Mouse (Mus musculus): Measurements from ENCODE around the gene Unc93b1. TPM values are rescaled to one million over a fixed set of nuclear protein-coding genes. Genes with fewer than 3 reads are reported as not detected.
"Not testable (repeated sequence)": the region's sequence is repeated elsewhere in the genome, so short reads cannot be mapped to it uniquely, and the experiment has no call there.

The Unc93b1 gene
- polyA plus RNA-seq, 1 experiment from 2014 or later: 12.4 TPM

DNA sequence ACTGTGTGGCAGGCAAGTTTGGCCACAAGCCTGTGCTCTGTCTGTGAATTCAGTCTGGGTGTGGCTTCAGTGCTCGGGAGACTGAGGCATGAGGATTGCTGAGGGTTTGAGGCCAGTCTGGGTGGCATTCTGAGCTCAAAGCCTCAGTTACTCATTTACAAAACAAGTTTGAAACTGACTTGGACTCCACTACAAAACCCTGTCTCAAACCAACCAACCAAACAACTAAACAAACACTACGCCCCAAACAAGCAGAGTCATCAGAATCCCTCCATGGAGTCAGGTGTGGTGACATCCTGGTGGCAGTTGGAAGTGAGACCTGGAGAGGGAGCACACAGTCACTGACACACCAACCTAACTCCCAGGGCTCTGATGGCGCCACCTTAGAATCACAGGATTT lies 15.3 kb downstream of the Unc93b1 start:
- no peak for ATAC-seq (ENCODE audit: extremely low read depth, insufficient number of reproducible peaks, low FRiP score, low TSS enrichment)
- Histone ChIP-seq H3K9me3 (0 out of 2 replicates have a peak, but pooled peaks cover 3% of the 10 kb centered on the region), H3K4me2 (no peak overlapping the region), H3K4me1 (peaks cover 12% of the 10 kb centered on the region), H3K4me3 (no peak overlapping the region), H3K9ac (no peak overlapping the region), H3K27me3 (replicated peaks) (peaks cover 6% of the 10 kb centered on the region; the same call in 1 of the 2 replicates), H3K27ac (replicated peaks) (no peak overlapping the region), H3K36me3 (no peaks in the 10 kb centered on the region)
- 80% methylated on average over 3 of the region's 3 CpGs for WGBS

DNA sequence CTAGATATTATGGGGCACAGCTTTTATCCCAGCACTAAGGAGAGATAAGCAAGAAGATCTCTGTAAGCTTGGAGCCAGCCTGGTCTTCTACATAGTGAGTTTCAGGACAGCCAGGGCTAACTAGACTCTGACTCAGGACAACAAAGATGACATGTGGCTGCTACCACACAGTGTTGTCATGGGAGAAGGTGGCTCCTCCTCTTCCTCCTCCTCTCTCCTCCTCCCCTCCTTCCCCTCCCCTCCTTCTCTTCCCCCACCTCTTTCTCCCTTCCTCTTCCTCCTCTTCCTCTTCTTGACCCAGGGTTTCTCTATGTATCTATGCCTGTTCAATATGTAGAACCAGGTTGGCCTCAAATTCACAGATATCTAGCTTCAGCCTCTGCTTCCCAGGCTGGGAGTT lies 16.5 kb downstream of the Unc93b1 start:
- Histone ChIP-seq H3K4me2 (no peak overlapping the region), H3K27me3 (replicated peaks) (peaks cover 6% of the 10 kb centered on the region; the same call in 1 of the 2 replicates), H3K9ac (no peak overlapping the region), H3K4me3 (no peak overlapping the region), H3K4me1 (peaks cover 7% of the 10 kb centered on the region), H3K9me3 (0 out of 2 replicates have a peak, but pooled peaks cover 3% of the 10 kb centered on the region), H3K27ac (replicated peaks) (no peak overlapping the region), H3K36me3 (no peaks in the 10 kb centered on the region)
- ATAC-seq (ENCODE audit: extremely low read depth, insufficient number of reproducible peaks, low FRiP score, low TSS enrichment): no peak

DNA sequence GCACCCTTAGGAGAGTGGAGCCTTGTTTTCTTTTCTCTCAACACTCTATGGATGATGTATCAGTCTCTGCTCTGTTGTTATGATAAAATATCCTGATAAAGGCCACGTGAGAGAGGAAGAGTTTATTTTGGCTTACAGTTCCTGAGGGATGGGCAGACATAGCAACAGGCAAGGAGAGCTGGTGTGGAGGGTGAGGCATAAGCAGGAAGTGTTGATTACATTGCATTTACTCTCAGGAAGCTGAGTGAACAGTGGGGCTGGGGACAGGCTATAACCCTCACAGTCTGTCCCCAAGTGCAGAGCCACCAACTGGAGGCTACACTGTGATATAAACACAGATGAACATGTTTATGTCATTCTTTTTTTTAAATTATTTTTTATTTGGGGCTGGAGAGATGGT lies 17.1 kb downstream of the Unc93b1 start:
- no peaks in the 10 kb centered on the region for H3K36me3 ChIP-seq
- no peak overlapping the region for H3K4me2 ChIP-seq
- no peak overlapping the region for H3K27ac ChIP-seq (replicated peaks)
- no peak for ATAC-seq (ENCODE audit: extremely low read depth, insufficient number of reproducible peaks, low FRiP score, low TSS enrichment)
- WGBS: 14% methylated on average over 1 of the region's 1 CpGs
- no peak overlapping the region for H3K9ac ChIP-seq
- H3K4me1 ChIP-seq: peaks cover 5% of the 10 kb centered on the region; the same call in 1 of the 2 replicates
- 0 out of 2 replicates have a peak, but pooled peaks cover 3% of the 10 kb centered on the region for H3K9me3 ChIP-seq
- peaks cover 6% of the 10 kb centered on the region; the same call in 1 of the 2 replicates for H3K27me3 ChIP-seq (replicated peaks)
- H3K4me3 ChIP-seq: no peak overlapping the region

DNA sequence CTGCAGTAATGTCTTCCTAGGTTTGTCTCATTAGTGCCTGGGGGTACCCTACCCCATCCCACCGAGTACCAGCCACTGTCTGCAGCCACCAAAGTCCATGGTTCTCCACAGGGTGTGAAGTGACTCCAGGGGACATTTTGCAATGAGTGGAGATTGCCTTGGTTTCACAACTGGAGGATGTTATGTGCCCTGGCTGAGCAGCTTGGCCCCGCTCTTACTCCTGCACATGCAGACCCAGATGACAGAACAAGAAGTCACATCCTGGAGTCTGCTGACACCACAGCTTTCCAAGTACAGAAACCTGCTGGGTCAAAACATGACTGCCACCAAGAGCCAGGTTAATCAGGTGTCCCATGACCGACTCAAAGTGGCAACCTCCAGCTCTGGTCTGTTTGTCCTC lies 20.0 kb downstream of the Unc93b1 start:
- Histone ChIP-seq H3K27ac (replicated peaks) (no peak overlapping the region), H3K9ac (no peak overlapping the region), H3K9me3 (0 out of 2 replicates have a peak, but pooled peaks cover 3% of the 10 kb centered on the region), H3K27me3 (replicated peaks) (peaks cover 6% of the 10 kb centered on the region; the same call in 1 of the 2 replicates), H3K4me3 (no peak overlapping the region), H3K4me1 (peaks cover 5% of the 10 kb centered on the region; the same call in 1 of the 2 replicates), H3K4me2 (no peak overlapping the region), H3K36me3 (no peaks in the 10 kb centered on the region)
- WGBS: 73% methylated on average over 3 of the region's 3 CpGs
- ATAC-seq (ENCODE audit: extremely low read depth, insufficient number of reproducible peaks, low FRiP score, low TSS enrichment): no peak

DNA sequence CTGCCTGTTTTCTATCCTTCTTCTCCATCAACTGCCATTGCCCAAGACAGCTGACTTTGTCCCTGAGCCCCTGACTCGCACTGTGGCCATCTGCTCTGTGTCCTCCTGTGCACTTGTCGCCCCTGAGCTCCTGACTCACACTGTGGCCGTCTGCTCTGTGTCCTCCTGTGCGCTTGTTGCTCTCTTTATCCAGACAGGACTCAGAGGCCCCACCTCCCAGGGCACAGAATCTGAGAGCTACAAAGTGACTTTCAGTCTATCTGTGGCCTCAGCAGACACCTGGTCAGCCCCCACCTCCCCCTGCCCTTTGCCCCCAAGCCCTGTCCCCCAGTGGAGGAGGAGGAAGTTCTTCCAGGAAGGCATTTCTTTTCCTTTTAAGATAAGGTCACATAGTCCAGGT lies 20.8 kb downstream of the Unc93b1 start:
- H3K4me3 ChIP-seq: no peak overlapping the region

DNA sequence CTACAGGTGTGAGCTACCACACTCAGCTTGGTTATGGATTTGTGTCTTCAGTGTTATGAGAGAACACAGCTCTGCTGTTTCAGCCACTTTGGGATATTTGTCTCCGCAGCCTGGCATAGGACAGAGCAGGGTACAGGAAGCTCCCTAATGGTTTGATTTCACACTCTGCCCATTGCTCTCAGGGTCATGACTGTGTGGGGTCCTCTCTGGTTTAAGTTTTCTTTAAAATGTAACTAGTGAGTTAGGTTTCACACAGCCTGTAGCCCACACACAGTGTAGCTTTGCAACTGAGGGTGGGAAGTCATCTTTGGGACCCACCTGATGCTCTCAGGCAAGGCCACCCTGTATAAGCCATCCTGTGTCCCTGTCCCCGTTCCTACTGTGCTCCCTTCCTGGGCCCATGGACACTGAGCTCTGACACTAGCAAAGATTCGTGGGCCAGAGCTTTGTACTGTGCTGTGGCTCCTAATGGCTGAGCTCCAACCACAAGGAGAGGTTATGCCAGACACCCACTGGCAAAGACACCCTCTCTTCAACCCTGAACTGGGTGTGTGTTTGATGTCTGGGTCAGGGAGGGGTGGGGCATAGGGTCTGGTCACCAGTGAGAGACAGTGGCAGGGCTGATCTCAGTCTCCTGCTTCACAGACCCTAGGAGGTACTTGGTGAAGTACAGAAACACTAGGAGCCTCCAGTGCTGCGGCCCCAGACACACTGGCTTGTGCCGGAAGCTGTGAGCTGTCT lies 22.5 kb downstream of the Unc93b1 start:
- not testable (repeated sequence) for H3K4me3 ChIP-seq; ATAC-seq (ENCODE audit: extremely low read depth, insufficient number of reproducible peaks, low FRiP score, low TSS enrichment); H3K4me1 ChIP-seq; H3K27ac ChIP-seq (replicated peaks); H3K27me3 ChIP-seq (replicated peaks); H3K4me2 ChIP-seq; H3K9ac ChIP-seq; H3K9me3 ChIP-seq; H3K36me3 ChIP-seq
- 74% methylated on average over 4 of the region's 5 CpGs for WGBS

More for the DNA sequence above, 20.8 kb downstream of the Unc93b1 start:
- no peak overlapping the region for H3K27ac ChIP-seq (replicated peaks)
- no peak overlapping the region for H3K4me2 ChIP-seq
- ATAC-seq (ENCODE audit: extremely low read depth, insufficient number of reproducible peaks, low FRiP score, low TSS enrichment): no peak
- H3K4me1 ChIP-seq: peaks cover 5% of the 10 kb centered on the region; the same call in 1 of the 2 replicates
- WGBS: 19% methylated on average over 4 of the region's 4 CpGs
- peaks cover 6% of the 10 kb centered on the region; the same call in 1 of the 2 replicates for H3K27me3 ChIP-seq (replicated peaks)
- no peaks in the 10 kb centered on the region for H3K36me3 ChIP-seq
- no peak overlapping the region for H3K9ac ChIP-seq
- H3K9me3 ChIP-seq: 0 out of 2 replicates have a peak, but pooled peaks cover 2% of the 10 kb centered on the region

DNA sequence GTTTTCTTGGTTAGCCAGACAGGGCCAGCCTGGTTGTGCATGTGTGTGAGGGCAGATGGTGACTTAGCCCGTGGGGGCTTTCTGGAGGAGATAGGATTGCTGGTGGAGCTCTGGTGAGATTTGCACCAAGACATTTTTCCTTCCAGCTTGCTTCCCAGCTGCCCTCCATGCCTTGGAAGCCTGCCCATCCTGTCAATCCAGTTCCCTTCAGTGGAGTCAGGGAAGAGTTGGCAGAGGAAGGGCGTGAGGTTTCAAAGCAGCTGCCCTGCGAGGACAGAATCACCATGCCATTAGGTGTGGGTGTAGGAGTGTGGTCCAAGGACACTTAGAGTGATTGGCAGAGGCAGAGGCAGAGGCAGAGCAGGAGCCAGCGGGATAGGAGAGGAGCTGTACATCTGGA lies 23.5 kb downstream of the Unc93b1 start, which contains the start of gene Aldh3b3:
Gene Aldh3b3, plus strand, starts transcription at position 176 of the 400 bp plus-strand sequence.
- Histone ChIP-seq H3K4me3 (no peak within 1 kb of the TSS), H3K9ac (no peak within 1 kb of the TSS), H3K27me3 (replicated peaks) (peaks cover 6% of the 10 kb centered on the region; the same call in 1 of the 2 replicates), H3K4me1 (peaks cover 5% of the 10 kb centered on the region; the same call in 1 of the 2 replicates), H3K9me3 (no peaks in the 10 kb centered on the region), H3K36me3 (no peaks in the 10 kb centered on the region), H3K27ac (replicated peaks) (no peak within 1 kb of the TSS), H3K4me2 (no peak within 1 kb of the TSS)
- 53% methylated on average over 4 of the region's 4 CpGs for WGBS
- no peak for ATAC-seq (ENCODE audit: extremely low read depth, insufficient number of reproducible peaks, low FRiP score, low TSS enrichment)

DNA sequence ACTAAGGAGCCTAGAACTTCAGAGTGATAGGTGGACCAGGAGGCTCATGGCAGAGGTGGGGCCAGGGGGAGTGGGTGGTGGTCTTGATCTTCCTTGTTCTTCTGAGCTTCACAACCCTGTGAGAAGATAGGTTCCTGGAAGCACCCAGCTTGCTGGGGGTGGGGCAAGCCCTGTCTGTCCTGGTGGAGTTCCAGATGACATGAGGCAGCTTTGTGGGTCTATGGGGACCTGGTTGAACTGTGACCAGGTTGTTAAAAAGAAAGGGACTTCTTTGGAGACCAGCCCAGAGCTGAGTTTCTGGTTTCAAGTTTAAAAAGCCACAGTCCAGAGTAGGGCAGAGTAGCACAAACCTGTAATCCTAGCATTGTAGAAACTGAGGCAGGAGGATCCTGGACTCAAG lies 24.0 kb downstream of the Unc93b1 start:
- Histone ChIP-seq H3K9me3 (no peaks in the 10 kb centered on the region), H3K4me1 (peaks cover 5% of the 10 kb centered on the region; the same call in 1 of the 2 replicates), H3K4me3 (no peak overlapping the region), H3K27me3 (replicated peaks) (peaks cover 6% of the 10 kb centered on the region; the same call in 1 of the 2 replicates), H3K36me3 (no peaks in the 10 kb centered on the region), H3K4me2 (no peak overlapping the region), H3K9ac (no peak overlapping the region), H3K27ac (replicated peaks) (no peak overlapping the region)
- ATAC-seq (ENCODE audit: extremely low read depth, insufficient number of reproducible peaks, low FRiP score, low TSS enrichment): no peak

DNA sequence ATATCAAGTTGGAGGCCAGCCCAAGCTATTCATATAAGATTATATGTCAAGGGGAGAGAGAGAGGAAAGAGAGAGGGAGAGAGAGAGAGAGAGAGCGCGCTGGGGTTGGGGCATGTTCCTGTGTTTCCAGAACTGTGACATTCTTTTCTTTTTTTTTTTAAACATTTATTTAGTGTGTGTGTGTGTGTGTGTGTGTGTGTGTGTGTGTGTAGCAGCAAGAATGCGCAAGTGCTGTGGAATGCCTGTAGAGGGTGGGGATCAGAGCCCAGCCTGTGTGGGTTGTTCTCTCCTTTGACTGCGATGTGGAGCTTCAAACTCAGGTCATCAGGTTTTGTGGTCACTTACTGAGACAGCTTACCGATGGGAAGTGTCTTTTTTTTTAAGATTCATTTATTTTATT lies 25.2 kb downstream of the Unc93b1 start:
- 0 out of 2 replicates have a peak, but pooled peaks cover under 1% of the 10 kb centered on the region for H3K27me3 ChIP-seq (replicated peaks)
- H3K9ac ChIP-seq: no peak overlapping the region
- no peak overlapping the region for H3K4me3 ChIP-seq
- WGBS: 78% methylated on average over 5 of the region's 5 CpGs
- no peak for ATAC-seq (ENCODE audit: extremely low read depth, insufficient number of reproducible peaks, low FRiP score, low TSS enrichment)
- peaks cover 5% of the 10 kb centered on the region; the same call in 1 of the 2 replicates for H3K4me1 ChIP-seq
- H3K27ac ChIP-seq (replicated peaks): no peak overlapping the region
- no peaks in the 10 kb centered on the region for H3K9me3 ChIP-seq
- H3K4me2 ChIP-seq: no peak overlapping the region
- no peaks in the 10 kb centered on the region for H3K36me3 ChIP-seq

DNA sequence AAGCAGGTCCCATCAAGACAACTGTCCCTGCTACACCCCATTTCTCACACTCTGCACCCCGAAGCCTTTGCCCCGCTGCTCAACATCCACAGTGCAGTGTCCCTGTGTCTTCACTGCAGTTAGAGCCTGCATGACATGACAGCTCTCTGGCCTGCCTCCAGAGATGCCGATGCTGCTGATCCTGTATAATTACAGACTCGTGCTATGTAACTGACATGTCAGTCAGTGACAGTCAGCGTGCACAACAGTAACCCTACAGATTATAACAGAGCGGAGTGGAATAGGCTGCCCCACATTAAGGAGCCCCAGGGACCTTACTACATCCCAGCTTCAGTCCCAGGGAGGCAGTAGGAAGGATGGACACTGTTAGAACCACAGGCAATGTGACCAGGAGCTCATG lies 26.8 kb downstream of the Unc93b1 start:
- H3K4me1 ChIP-seq; ATAC-seq (ENCODE audit: extremely low read depth, insufficient number of reproducible peaks, low FRiP score, low TSS enrichment); H3K9me3 ChIP-seq; H3K27me3 ChIP-seq (replicated peaks); H3K27ac ChIP-seq (replicated peaks); H3K9ac ChIP-seq; H3K36me3 ChIP-seq; H3K4me2 ChIP-seq; H3K4me3 ChIP-seq: not testable (repeated sequence)
- 60% methylated on average over 6 of the region's 6 CpGs for WGBS

DNA sequence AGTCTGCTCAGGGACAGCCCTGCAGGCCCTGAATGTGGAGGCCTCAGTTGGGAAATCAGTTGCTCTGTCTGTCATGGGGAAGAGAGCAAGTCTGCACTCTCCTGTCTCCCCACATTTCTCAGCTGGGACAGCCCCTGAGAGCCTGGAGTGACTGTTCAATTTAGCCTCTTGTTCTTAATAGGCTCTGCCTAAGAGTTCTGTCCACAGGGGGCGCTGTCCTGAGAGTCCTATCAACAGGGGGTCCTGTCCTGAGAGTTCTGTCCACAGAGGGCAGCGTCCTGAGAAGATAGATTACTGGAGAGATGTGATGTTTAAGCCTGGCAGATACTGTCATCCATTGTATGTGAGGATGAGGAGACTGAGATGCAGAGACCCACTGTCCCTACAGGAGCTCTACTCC lies 27.5 kb downstream of the Unc93b1 start:
- Histone ChIP-seq H3K9ac (no peak overlapping the region), H3K4me3 (no peak overlapping the region), H3K4me2 (no peak overlapping the region), H3K9me3 (no peaks in the 10 kb centered on the region), H3K27ac (replicated peaks) (no peak overlapping the region), H3K4me1 (peaks cover 10% of the 10 kb centered on the region), H3K27me3 (replicated peaks) (no peaks in the 10 kb centered on the region), H3K36me3 (no peaks in the 10 kb centered on the region)
- 20% methylated on average over 2 of the region's 2 CpGs for WGBS
- ATAC-seq (ENCODE audit: extremely low read depth, insufficient number of reproducible peaks, low FRiP score, low TSS enrichment): no peak

DNA sequence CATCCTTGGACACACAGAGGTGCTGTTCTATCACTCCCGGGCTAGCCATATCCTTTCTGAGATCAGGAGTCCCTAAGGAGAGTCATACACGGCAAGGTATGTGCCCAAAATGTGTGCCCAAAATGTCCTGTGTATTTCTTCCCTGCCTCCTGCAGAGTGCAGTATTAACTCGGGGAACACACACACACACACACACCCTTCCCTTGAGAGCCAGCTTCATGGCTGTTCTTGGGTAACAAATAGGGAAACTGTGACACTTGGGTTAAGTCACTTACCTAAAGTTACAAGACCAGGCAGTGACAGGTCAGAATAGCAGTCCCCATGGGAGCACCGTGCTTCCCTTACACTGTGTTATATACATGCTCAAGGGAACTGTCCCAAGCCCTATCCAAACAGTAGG lies 29.0 kb downstream of the Unc93b1 start:
- H3K9ac ChIP-seq: no peak overlapping the region
- H3K9me3 ChIP-seq: no peaks in the 10 kb centered on the region
- ATAC-seq (ENCODE audit: extremely low read depth, insufficient number of reproducible peaks, low FRiP score, low TSS enrichment): no peak
- no peaks in the 10 kb centered on the region for H3K36me3 ChIP-seq
- WGBS: 60% methylated on average over 4 of the region's 4 CpGs
- H3K4me1 ChIP-seq: peaks cover 21% of the 10 kb centered on the region
- H3K4me3 ChIP-seq: no peak overlapping the region
- H3K27ac ChIP-seq (replicated peaks): no peak overlapping the region
- no peak overlapping the region for H3K4me2 ChIP-seq
- peaks cover 2% of the 10 kb centered on the region; the same call in 1 of the 2 replicates for H3K27me3 ChIP-seq (replicated peaks)

Data from heart, embryonic 13.5 days (tissue).